Comparison of ENCODE assay signal across 11 mouse cellular contexts in the genomic region with DNA sequence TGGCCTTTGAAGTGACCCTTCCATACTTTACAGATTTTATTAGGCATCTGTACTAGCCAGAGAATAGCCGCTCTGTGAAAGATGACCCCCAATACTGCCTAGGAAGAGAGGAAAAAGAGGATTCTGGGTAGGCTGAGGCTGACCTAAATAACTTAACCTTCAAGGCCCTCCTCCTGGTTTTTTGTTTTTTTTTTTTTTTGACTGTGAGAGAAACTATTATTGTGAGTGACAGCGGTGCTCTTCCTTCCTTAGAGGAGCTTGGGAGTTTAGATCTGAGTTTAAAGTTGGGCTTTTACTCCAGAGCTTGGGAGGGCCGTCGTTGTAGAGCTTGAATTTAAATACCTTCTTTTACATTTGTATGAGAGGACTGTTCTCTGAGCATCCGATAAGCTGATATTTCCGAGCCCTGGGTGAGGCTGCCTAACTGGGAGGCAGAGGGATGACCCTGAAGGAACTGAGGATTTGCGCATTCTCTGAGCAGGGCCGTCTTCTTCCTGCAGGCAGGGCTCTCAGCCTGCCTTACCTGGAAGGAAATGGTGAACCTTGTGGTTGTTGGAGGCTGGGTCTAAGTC. TPM values are rescaled to one million over a fixed set of nuclear protein-coding genes. Genes with fewer than 3 reads are reported as not detected.
A peak's percentile ranks its signal among the peaks of the same experiment; 100 is the strongest.
DNase-seq lines count a peak whose midpoint lies in the region; ATAC-seq and TF ChIP-seq lines count a peak whose summit lies in the region.
"Had no signal": no experiment of that assay in that cellular context is flagged by ENCODE, and none has a peak within 500 bp of the region (broad histone marks: within the 10 kb centered on the region; RNA-seq: fewer than 3 reads in every experiment).

No protein-coding gene starts in this region.

- peak overlapping the region; percentile 96; the same call in 1 of the 2 replicates for H3K4me3 ChIP-seq in left cerebral cortex, adult 2 months
- no peak overlapping the region for H3K4me3 ChIP-seq in embryonic facial prominence, embryonic 12.5 days
- H3K4me3 ChIP-seq in intestine, embryonic 15.5 days (replicated peaks), result no peak overlapping the region
- H3K4me3 ChIP-seq in midbrain, postnatal 0 days (ENCODE audit: low read depth, low read length), result no peak overlapping the region
- H3K4me3 ChIP-seq: heart, adult 2 months had no signal

- ATAC-seq in embryonic facial prominence, embryonic 12.5 days (ENCODE audit: insufficient number of reproducible peaks, insufficient read depth, low FRiP score, low TSS enrichment), result no peak
- ATAC-seq in intestine, embryonic 15.5 days, result no peak
- no peak for ATAC-seq in midbrain, postnatal 0 days (ENCODE audit: low FRiP score)
- ATAC-seq in CD4-positive, CD25-positive, alpha-beta regulatory T cell, adult 4 months, result no peak

- H3K36me3 ChIP-seq in embryonic facial prominence, embryonic 12.5 days, result peaks cover 25% of the 10 kb centered on the region
- peaks cover 6% of the 10 kb centered on the region for H3K36me3 ChIP-seq in intestine, embryonic 15.5 days
- H3K36me3 ChIP-seq in midbrain, postnatal 0 days (ENCODE audit: insufficient read depth, low read length), result peaks cover 10% of the 10 kb centered on the region; the same call in 1 of the 2 replicates

- no peak overlapping the region for H3K27ac ChIP-seq in left cerebral cortex, adult 2 months
- H3K27ac ChIP-seq in embryonic facial prominence, embryonic 12.5 days, result no peak overlapping the region
- no peak overlapping the region for H3K27ac ChIP-seq in intestine, embryonic 15.5 days
- no peak overlapping the region for H3K27ac ChIP-seq in midbrain, postnatal 0 days (ENCODE audit: low read depth, low read length)
- H3K27ac ChIP-seq: heart, adult 2 months had no signal

- peaks cover 16% of the 10 kb centered on the region for H3K4me1 ChIP-seq in embryonic facial prominence, embryonic 12.5 days
- peaks cover 18% of the 10 kb centered on the region for H3K4me1 ChIP-seq in intestine, embryonic 15.5 days (replicated peaks)
- peaks cover 11% of the 10 kb centered on the region; the same call in 1 of the 2 replicates for H3K4me1 ChIP-seq in midbrain, postnatal 0 days (ENCODE audit: insufficient read depth, low read length)

- peak overlapping the region; percentile 92 for H3K4me2 ChIP-seq in embryonic facial prominence, embryonic 12.5 days (replicated peaks)
- peak overlapping the region; percentile 88 for H3K4me2 ChIP-seq in intestine, embryonic 15.5 days (replicated peaks)
- H3K4me2 ChIP-seq in midbrain, postnatal 0 days (ENCODE audit: low read depth, low read length, poor library complexity, severe bottlenecking), result peak overlapping the region; percentile 90

- 72% methylated on average over 8 of the region's 8 CpGs for WGBS in embryonic facial prominence, embryonic 12.5 days
- WGBS in intestine, embryonic 15.5 days, result 72% methylated on average over 8 of the region's 8 CpGs
- 67% methylated on average over 8 of the region's 8 CpGs for WGBS in midbrain, postnatal 0 days

- H3K9me3 ChIP-seq in embryonic facial prominence, embryonic 12.5 days, result no peaks in the 10 kb centered on the region
- H3K9me3 ChIP-seq in intestine, embryonic 15.5 days, result no peaks in the 10 kb centered on the region
- H3K9me3 ChIP-seq in midbrain, postnatal 0 days (ENCODE audit: low read length), result no peaks in the 10 kb centered on the region

- no peak for TF ChIP-seq CTCF in left cerebral cortex, adult 2 months (IDR thresholded peaks at IDR 0.05)
- no peak for TF ChIP-seq CTCF in midbrain, postnatal 0 days (IDR thresholded peaks at IDR 0.05)

- H3K9ac ChIP-seq in embryonic facial prominence, embryonic 12.5 days, result no peak overlapping the region
- H3K9ac ChIP-seq in intestine, embryonic 15.5 days, result no peak overlapping the region
- H3K9ac ChIP-seq in midbrain, postnatal 0 days (replicated peaks; ENCODE audit: low read length, poor library complexity, severe bottlenecking), result 0 out of 2 replicates have a peak overlapping the region, but pooled peaks have one; percentile 91

- intact Hi-C loops in left cerebral cortex, adult 2 months (cut with DNase I), result loop anchor here (5.0 kb wide), 1 partner anchor 314 kb away; no protein-coding TSS in a partner anchor

- no peaks in the 10 kb centered on the region for H3K27me3 ChIP-seq in embryonic facial prominence, embryonic 12.5 days
- H3K27me3 ChIP-seq in intestine, embryonic 15.5 days (replicated peaks), result no peaks in the 10 kb centered on the region
- H3K27me3 ChIP-seq in midbrain, postnatal 0 days (ENCODE audit: insufficient read depth, low read length), result no peaks in the 10 kb centered on the region

- DNase-seq in left cerebral cortex, adult 2 months (ENCODE audit: extremely low spot score in 1 of 2, low spot score in 2 of 2), result no peak
- no peak for DNase-seq in left cerebral cortex, adult 18-20 months (ENCODE audit: low spot score in 2 of 2)
- DNase-seq in midbrain, postnatal 0 days (ENCODE audit: low spot score), result no peak
- DNase-seq in layer of hippocampus, adult 9-10 months (ENCODE audit: low spot score), result no peak
- no peak for DNase-seq in T-cell, adult 2 months (ENCODE audit: low spot score)
- DNase-seq: heart, adult 2 months; kidney, postnatal 25 days; lung, postnatal 14 days had no signal

RNA-seq across cellular contexts. Expression of gene Parp1, which starts 2.4 kb away (rescaled TPM):
- total RNA-seq in left cerebral cortex, adult 2 months (2021), result 10 to 100 TPM; 89.0 to 90.3 TPM
- 10 to 100 TPM; 81.9 to 88.2 TPM for total RNA-seq in left cerebral cortex, adult 18-20 months (2021)
- polyA plus RNA-seq in embryonic facial prominence, embryonic 12.5 days (2016; fragmentation: Nextera tagmentation; extraction: Ambion mirVana), result 177 and 182 TPM in 2 replicates
- 109 TPM in 2 replicates for polyA plus RNA-seq in intestine, embryonic 15.5 days (2015; fragmentation: Nextera tagmentation; extraction: Ambion mirVana)
- total RNA-seq in midbrain, postnatal 0 days (2014; rRNA removed), result 65.9 and 66.3 TPM in 2 replicates
- polyA plus RNA-seq in midbrain, postnatal 0 days (2015; fragmentation: Nextera tagmentation; extraction: Ambion mirVana), result 43.0 and 43.2 TPM in 2 replicates
- 10 to 100 TPM; 36.5 to 73.7 TPM for polyA plus RNA-seq in CD4-positive, CD25-positive, alpha-beta regulatory T cell, adult 4 months (2017; shearing (Covaris generic))
